Mouse (Mus musculus) myocyte (in vitro differentiated cells): ENCODE measurements around the gene Atxn1l. TPM values are rescaled to one million over a fixed set of nuclear protein-coding genes. Genes with fewer than 3 reads are reported as not detected.

Source experiments
- H3K27me3 ChIP-seq: one replicate; pipeline ENCODE4 v1.6.1; 2011; ENCODE audit not compliant: control insufficient read depth, insufficient read depth, insufficient read length
- H3K36me3 ChIP-seq: one replicate; pipeline ENCODE4 v1.6.1; 2011; ENCODE audit not compliant: control insufficient read depth, insufficient read depth
- H3K4me2 ChIP-seq: one replicate; pipeline ENCODE4 v1.6.1; 2011; ENCODE audit warnings: low read depth, control low read depth
- H3K4me3 ChIP-seq: one replicate; pipeline ENCODE4 v1.5.1; 2011; ENCODE audit warnings: mild to moderate bottlenecking, control low read depth, moderate library complexity
- H3K79me2 ChIP-seq: one replicate; pipeline ENCODE4 v1.6.1; 2011; ENCODE audit not compliant: control insufficient read depth, insufficient read depth
- H3ac ChIP-seq: one replicate; pipeline ENCODE4 v1.6.1; 2011; ENCODE audit not compliant: control insufficient read depth, insufficient read length
- CEBPB ChIP-seq: IDR thresholded peaks from 2 replicates; pipeline ENCODE4 v1.6.1; 2011; ENCODE audit warnings: mild to moderate bottlenecking, moderate library complexity; ENCODE audit not compliant: poor library complexity, insufficient read depth, severe bottlenecking
- E2F4 ChIP-seq: IDR thresholded peaks from one replicate; pipeline ENCODE4 v1.6.1; 2011; ENCODE audit warnings: mild to moderate bottlenecking, control low read depth, moderate library complexity; ENCODE audit not compliant: insufficient read depth
- MAX ChIP-seq: IDR thresholded peaks from one replicate; pipeline ENCODE4 v1.6.1; 2011; ENCODE audit warnings: low read depth, mild to moderate bottlenecking, control low read depth
- MYOD1 ChIP-seq, 3 experiments: IDR thresholded peaks; one replicate each; pipeline ENCODE4 v1.6.1; 2011; ENCODE audit warnings: control low read depth in 2 of 3, low read depth in 2 of 3, mild to moderate bottlenecking in 2 of 3, moderate library complexity in 1 of 3; ENCODE audit not compliant: insufficient read length in 2 of 3, control insufficient read depth in 1 of 3
- MYOG ChIP-seq, 3 experiments: IDR thresholded peaks; one replicate each; pipeline ENCODE4 v1.6.1; 2011; ENCODE audit warnings: control low read depth in 2 of 3, low read depth in 2 of 3, mild to moderate bottlenecking in 2 of 3; ENCODE audit not compliant: insufficient read length in 2 of 3, control insufficient read depth in 1 of 3, insufficient read depth in 1 of 3
- POLR2A ChIP-seq: IDR thresholded peaks from one replicate; pipeline ENCODE4 v1.6.1; 2011; ENCODE audit warnings: low read depth, mild to moderate bottlenecking, control low read depth, moderate library complexity; ENCODE audit not compliant: insufficient read length
- POLR2AphosphoS2 ChIP-seq: IDR thresholded peaks from one replicate; pipeline ENCODE4 v1.6.1; 2011; ENCODE audit warnings: low read depth, control low read depth; ENCODE audit not compliant: insufficient read length
- REST ChIP-seq: IDR thresholded peaks from one replicate; pipeline ENCODE4 v1.6.1; 2011; ENCODE audit warnings: mild to moderate bottlenecking, control low read depth, moderate library complexity; ENCODE audit not compliant: insufficient read depth, insufficient read length
- SRF ChIP-seq: IDR thresholded peaks from one replicate; pipeline ENCODE4 v1.6.1; 2011; ENCODE audit warnings: low read depth; ENCODE audit not compliant: control insufficient read depth, insufficient read length
- TCF12 ChIP-seq: IDR thresholded peaks from one replicate; pipeline ENCODE4 v1.6.1; 2011; ENCODE audit warnings: mild to moderate bottlenecking, control low read depth; ENCODE audit not compliant: poor library complexity, insufficient read depth, severe bottlenecking
- TCF3 ChIP-seq: IDR thresholded peaks from one replicate; pipeline ENCODE4 v1.6.1; 2011; ENCODE audit warnings: low read depth, control low read depth; ENCODE audit not compliant: insufficient read length
- USF1 ChIP-seq: IDR thresholded peaks from one replicate; pipeline ENCODE4 v1.6.1; 2011; ENCODE audit warnings: low read depth, mild to moderate bottlenecking, control low read depth, moderate library complexity
- polyA plus RNA-seq: library from polyadenylated mRNA; unstranded; fragments of >200 nt; fragmentation: generic; extraction: Trizol; gene quantifications from one replicate; pipeline ENCODE4 v1.2.1, GENCODE M21; 2012; ENCODE audit warnings: missing spikeins

Atxn1l gene
- polyA plus RNA-seq, 1 experiment, result 11.0 TPM

GRCm38 (mm10) chr8:109734018-109734417 is 3.5 kb downstream of the Atxn1l start:
- no peak overlapping the region for H3K4me2 ChIP-seq
- no peaks in the 10 kb centered on the region for H3K27me3 ChIP-seq
- TF ChIP-seq CEBPB, result no peak
- TF ChIP-seq USF1, result no peak
- TF ChIP-seq MAX, result no peak
- TF ChIP-seq E2F4, result no peak
- TF ChIP-seq REST, result no peak
- no peak for TF ChIP-seq TCF12
- TF ChIP-seq MYOG (IDR thresholded peaks at IDR 0.05; ENCODE audit: control insufficient read depth in 1 of 3, insufficient read depth in 1 of 3, insufficient read length in 2 of 3, low read depth in 2 of 3), result no peak
- no peak for TF ChIP-seq POLR2AphosphoS2
- no peak for TF ChIP-seq SRF
- no peak for TF ChIP-seq POLR2A
- TF ChIP-seq TCF3, result no peak
- TF ChIP-seq MYOD1 (IDR thresholded peaks at IDR 0.05; ENCODE audit: control insufficient read depth in 1 of 3, insufficient read length in 2 of 3, low read depth in 2 of 3), result no peak
- peaks cover 9% of the 10 kb centered on the region for H3K36me3 ChIP-seq
- no peak overlapping the region for H3ac ChIP-seq
- peaks cover 24% of the 10 kb centered on the region for H3K79me2 ChIP-seq
- no peak overlapping the region for H3K4me3 ChIP-seq

DNA sequence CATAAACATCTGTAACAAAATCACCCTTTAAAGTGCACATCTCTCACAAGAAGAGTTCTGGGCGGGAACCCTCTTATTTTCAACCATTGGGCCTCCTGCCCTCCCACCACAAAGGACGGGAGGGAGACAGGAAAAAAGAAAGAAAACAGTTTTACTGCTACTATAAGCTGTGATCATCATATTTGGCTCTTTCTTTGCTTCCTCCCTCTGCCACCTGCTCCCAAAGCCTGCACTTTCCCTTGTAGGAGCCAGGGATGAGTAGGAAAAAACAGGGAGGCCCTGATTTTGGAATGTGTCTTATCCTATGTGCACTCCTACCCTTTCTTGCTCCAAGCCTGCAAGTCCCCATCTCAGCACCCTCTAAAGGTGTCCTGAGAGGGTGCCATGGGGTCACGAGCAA is 6.5 kb downstream of the Atxn1l start:
- Histone ChIP-seq H3K79me2 (peaks cover 12% of the 10 kb centered on the region), H3ac (no peak overlapping the region), H3K4me3 (no peak overlapping the region), H3K4me2 (no peak overlapping the region), H3K36me3 (peaks cover 10% of the 10 kb centered on the region), H3K27me3 (no peaks in the 10 kb centered on the region)
- TF ChIP-seq POLR2AphosphoS2 (no peak), SRF (no peak), USF1 (no peak), MAX (no peak), POLR2A (no peak), CEBPB (no peak), MYOD1 (IDR thresholded peaks at IDR 0.05; ENCODE audit: control insufficient read depth in 1 of 3, insufficient read length in 2 of 3, low read depth in 2 of 3) (no peak), E2F4 (no peak), TCF12 (no peak), TCF3 (no peak), MYOG (IDR thresholded peaks at IDR 0.05; ENCODE audit: control insufficient read depth in 1 of 3, insufficient read depth in 1 of 3, insufficient read length in 2 of 3, low read depth in 2 of 3) (no peak)

DNA sequence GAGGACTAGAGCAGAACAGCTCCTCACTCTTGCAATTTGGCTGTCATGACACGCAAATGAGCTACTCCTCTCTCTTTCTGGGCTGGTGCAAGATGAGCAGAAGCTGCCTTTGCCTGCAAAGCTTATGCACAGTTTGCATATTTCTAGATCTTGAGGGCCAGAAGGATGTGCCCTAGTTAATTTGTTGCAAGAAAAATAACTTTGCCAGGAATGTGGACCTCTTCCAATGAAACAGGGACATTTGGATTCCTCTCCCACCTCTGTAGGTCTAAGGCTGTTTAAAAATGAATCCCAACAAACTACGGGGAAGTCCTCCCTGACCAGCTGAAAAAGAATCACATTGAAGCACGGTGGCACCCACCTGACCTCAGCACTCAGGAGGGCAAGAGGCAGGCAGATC is 12.4 kb downstream of the Atxn1l start:
- peaks cover 41% of the 10 kb centered on the region for H3K36me3 ChIP-seq
- TF ChIP-seq POLR2AphosphoS2 (no peak), SRF (no peak), MAX (no peak), USF1 (no peak), TCF12 (no peak), POLR2A (no peak)

GRCm38 (mm10) chr8:109714961-109715360 is 22.6 kb downstream of the Atxn1l start:
- Histone ChIP-seq H3K79me2 (no peaks in the 10 kb centered on the region), H3K36me3 (peaks cover 56% of the 10 kb centered on the region)
- no peak for TF ChIP-seq POLR2AphosphoS2
- TF ChIP-seq CEBPB, result no peak
- no peak for TF ChIP-seq USF1
- TF ChIP-seq MYOD1 (IDR thresholded peaks at IDR 0.05; ENCODE audit: control insufficient read depth in 1 of 3, insufficient read length in 2 of 3, low read depth in 2 of 3), result no peak
- TF ChIP-seq TCF3, result no peak
- TF ChIP-seq TCF12, result no peak
- TF ChIP-seq REST, result no peak
- no peak for TF ChIP-seq MAX
- no peak for TF ChIP-seq MYOG (IDR thresholded peaks at IDR 0.05; ENCODE audit: control insufficient read depth in 1 of 3, insufficient read depth in 1 of 3, insufficient read length in 2 of 3, low read depth in 2 of 3)
- TF ChIP-seq POLR2A, result no peak

More for the DNA sequence above, 12.4 kb downstream of the Atxn1l start:
- Histone ChIP-seq H3K27me3 (no peaks in the 10 kb centered on the region), H3K4me2 (no peak overlapping the region), H3K79me2 (no peaks in the 10 kb centered on the region), H3ac (no peak overlapping the region), H3K4me3 (no peak overlapping the region)

DNA sequence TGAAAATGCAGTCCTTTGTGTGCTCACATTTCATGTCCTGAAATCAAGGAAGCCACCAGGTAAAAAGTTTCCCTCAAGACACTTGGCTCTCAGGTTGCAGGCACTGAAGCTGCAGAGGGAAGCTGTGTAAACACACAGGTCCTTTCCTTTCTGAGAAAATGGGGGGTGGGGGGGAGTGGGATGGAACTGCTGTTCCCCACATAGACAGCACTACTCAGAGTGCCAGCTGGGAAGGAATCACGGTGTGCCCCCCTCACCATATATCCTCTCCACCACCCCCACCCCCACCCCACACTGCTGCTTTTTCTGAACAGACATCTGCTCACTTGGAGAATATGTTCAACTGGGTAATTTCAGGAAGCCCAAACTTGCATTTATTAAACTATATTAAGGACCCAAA is 25.0 kb downstream of the Atxn1l start:
- TF ChIP-seq MYOD1 (IDR thresholded peaks at IDR 0.05; ENCODE audit: control insufficient read depth in 1 of 3, insufficient read length in 2 of 3, low read depth in 2 of 3) (no peak), POLR2AphosphoS2 (no peak), CEBPB (no peak), USF1 (no peak), TCF3 (no peak), SRF (no peak), MYOG (IDR thresholded peaks at IDR 0.05; ENCODE audit: control insufficient read depth in 1 of 3, insufficient read depth in 1 of 3, insufficient read length in 2 of 3, low read depth in 2 of 3) (no peak), REST (no peak), MAX (no peak), POLR2A (no peak), E2F4 (no peak), TCF12 (no peak)

More at GRCm38 (mm10) chr8:109714961-109715360, 22.6 kb downstream of the Atxn1l start:
- Histone ChIP-seq H3K27me3 (no peaks in the 10 kb centered on the region), H3K4me3 (no peak overlapping the region), H3ac (no peak overlapping the region), H3K4me2 (no peak overlapping the region)

More for the DNA sequence above, 25.0 kb downstream of the Atxn1l start:
- Histone ChIP-seq H3K79me2 (no peaks in the 10 kb centered on the region), H3K4me3 (no peak overlapping the region), H3K4me2 (no peak overlapping the region), H3K27me3 (no peaks in the 10 kb centered on the region), H3K36me3 (peaks cover 50% of the 10 kb centered on the region), H3ac (no peak overlapping the region)
